Comparison of ENCODE assay signal across 18 mouse cellular contexts in genomic region chr16:72772348-72772747, GRCm38 (mm10).
DNase-seq lines count a peak whose midpoint lies in the region; ATAC-seq and TF ChIP-seq lines count a peak whose summit lies in the region.
"Had no signal": no experiment of that assay in that cellular context is flagged by ENCODE, and none has a peak within 500 bp of the region (broad histone marks: within the 10 kb centered on the region; RNA-seq: fewer than 3 reads in every experiment).

No protein-coding gene starts in this region.

- no peak overlapping the region for H3K4me2 ChIP-seq in hindbrain, postnatal 0 days (ENCODE audit: low read depth, low read length)
- H3K4me2 ChIP-seq in forebrain, embryonic 15.5 days (replicated peaks) = no peak overlapping the region
- H3K4me2 ChIP-seq in midbrain, embryonic 13.5 days (replicated peaks) = no peak overlapping the region
- no peak overlapping the region for H3K4me2 ChIP-seq in heart, embryonic 11.5 days
- H3K4me2 ChIP-seq: liver, embryonic 12.5 days; lung, embryonic 14.5 days had no signal

- no peaks in the 10 kb centered on the region for H3K36me3 ChIP-seq in hindbrain, embryonic 10.5 days
- no peaks in the 10 kb centered on the region for H3K36me3 ChIP-seq in hindbrain, postnatal 0 days (ENCODE audit: insufficient read depth, low read length)
- H3K36me3 ChIP-seq in forebrain, embryonic 15.5 days = no peaks in the 10 kb centered on the region
- H3K36me3 ChIP-seq in midbrain, embryonic 13.5 days = no peaks in the 10 kb centered on the region
- no peaks in the 10 kb centered on the region for H3K36me3 ChIP-seq in heart, embryonic 11.5 days (ENCODE audit: control insufficient read depth, insufficient read depth, low read length)
- H3K36me3 ChIP-seq: G1E; liver, embryonic 12.5 days had no signal

- H3K27me3 ChIP-seq in hindbrain, embryonic 10.5 days (ENCODE audit: insufficient read depth, poor library complexity, severe bottlenecking) = no peaks in the 10 kb centered on the region
- no peaks in the 10 kb centered on the region for H3K27me3 ChIP-seq in hindbrain, postnatal 0 days (ENCODE audit: insufficient read depth, low read length)
- no peaks in the 10 kb centered on the region for H3K27me3 ChIP-seq in forebrain, embryonic 15.5 days
- H3K27me3 ChIP-seq in midbrain, embryonic 13.5 days = no peaks in the 10 kb centered on the region
- H3K27me3 ChIP-seq in heart, embryonic 11.5 days (ENCODE audit: control insufficient read depth, insufficient read depth, low read length) = no peaks in the 10 kb centered on the region
- H3K27me3 ChIP-seq: liver, embryonic 12.5 days had no signal

- ATAC-seq in hindbrain, postnatal 0 days = no peak
- ATAC-seq in forebrain, embryonic 15.5 days (replicated peaks) = peak; percentile 81
- peak; percentile 51; the same call in 1 of the 2 replicates for ATAC-seq in midbrain, embryonic 13.5 days
- ATAC-seq in heart, embryonic 11.5 days (replicated peaks; ENCODE audit: insufficient number of reproducible peaks, low FRiP score, low TSS enrichment) = no peak
- ATAC-seq: intestine, embryonic 16.5 days; liver, embryonic 12.5 days had no signal

- no peak overlapping the region for H3K4me3 ChIP-seq in hindbrain, embryonic 10.5 days
- H3K4me3 ChIP-seq in hindbrain, postnatal 0 days (ENCODE audit: low read length) = no peak overlapping the region
- no peak overlapping the region for H3K4me3 ChIP-seq in forebrain, embryonic 15.5 days
- no peak overlapping the region for H3K4me3 ChIP-seq in midbrain, embryonic 13.5 days (replicated peaks)
- no peak overlapping the region for H3K4me3 ChIP-seq in heart, embryonic 11.5 days (ENCODE audit: low read depth, low read length)
- H3K4me3 ChIP-seq: liver, embryonic 12.5 days had no signal

- H3K9ac ChIP-seq in hindbrain, postnatal 0 days (replicated peaks; ENCODE audit: low read length) = no peak overlapping the region
- H3K9ac ChIP-seq in forebrain, embryonic 15.5 days (replicated peaks) = no peak overlapping the region
- H3K9ac ChIP-seq in midbrain, embryonic 13.5 days (replicated peaks) = no peak overlapping the region
- no peak overlapping the region for H3K9ac ChIP-seq in heart, embryonic 11.5 days (ENCODE audit: low read depth, low read length)
- H3K9ac ChIP-seq: liver, embryonic 12.5 days; lung, embryonic 14.5 days had no signal

- H3K27ac ChIP-seq in hindbrain, embryonic 10.5 days = peak overlapping the region; percentile 77
- no peak overlapping the region for H3K27ac ChIP-seq in hindbrain, postnatal 0 days
- no peak overlapping the region for H3K27ac ChIP-seq in forebrain, embryonic 15.5 days (replicated peaks)
- peak overlapping the region; percentile 41 for H3K27ac ChIP-seq in midbrain, embryonic 13.5 days
- H3K27ac ChIP-seq in heart, embryonic 11.5 days (ENCODE audit: low read depth, low read length) = no peak overlapping the region
- H3K27ac ChIP-seq: liver, embryonic 12.5 days had no signal

- H3K4me1 ChIP-seq in hindbrain, embryonic 10.5 days (replicated peaks) = peaks cover 59% of the 10 kb centered on the region
- no peaks in the 10 kb centered on the region for H3K4me1 ChIP-seq in hindbrain, postnatal 0 days (ENCODE audit: insufficient read depth, low read length)
- H3K4me1 ChIP-seq in forebrain, embryonic 15.5 days = peaks cover 14% of the 10 kb centered on the region
- peaks cover 49% of the 10 kb centered on the region for H3K4me1 ChIP-seq in midbrain, embryonic 13.5 days (replicated peaks)
- H3K4me1 ChIP-seq in heart, embryonic 11.5 days (ENCODE audit: control insufficient read depth, insufficient read depth, low read length) = no peaks in the 10 kb centered on the region
- H3K4me1 ChIP-seq: liver, embryonic 12.5 days had no signal

- no peak for TF ChIP-seq POLR2A in brain, embryonic 14.5 days (IDR thresholded peaks at IDR 0.05; ENCODE audit: borderline replicate concordance, extremely low read depth, insufficient read depth, insufficient read length, poor library complexity, severe bottlenecking)

- DNase-seq in hindbrain, embryonic 10.5 days (ENCODE audit: low spot score) = no peak
- no peak for DNase-seq in hindbrain, postnatal 0 days (ENCODE audit: low spot score)
- DNase-seq in brain, embryonic 14.5 days (ENCODE audit: low read depth) = peak; percentile 86
- no peak for DNase-seq in urinary bladder, postnatal 14 days (ENCODE audit: low spot score)
- DNase-seq in layer of hippocampus, postnatal 14 days (ENCODE audit: low spot score in 2 of 2) = no peak
- DNase-seq: adrenal gland, postnatal 14 days; cerebellum, adult 2 months; gastrocnemius, postnatal 36 days; lung, embryonic 14.5 days; lung, postnatal 4 days; spleen, adult 18-20 months; thymus, postnatal 4 days had no signal

- no peak for TF ChIP-seq CTCF in hindbrain, postnatal 0 days (IDR thresholded peaks at IDR 0.05; ENCODE audit: low read depth)
- no peak for TF ChIP-seq CTCF in brain, embryonic 14.5 days (IDR thresholded peaks at IDR 0.05; ENCODE audit: borderline replicate concordance, extremely low read depth, insufficient read depth, insufficient read length)

- WGBS in hindbrain, embryonic 10.5 days = 31% methylated on average over 5 of the region's 5 CpGs
- 34% methylated on average over 5 of the region's 5 CpGs for WGBS in hindbrain, postnatal 0 days
- WGBS in forebrain, embryonic 15.5 days = 20% methylated on average over 5 of the region's 5 CpGs
- WGBS in midbrain, embryonic 13.5 days = 18% methylated on average over 5 of the region's 5 CpGs
- WGBS in heart, embryonic 11.5 days (ENCODE audit: insufficient replicate concordance) = 44% methylated on average over 5 of the region's 5 CpGs

- H3K9me3 ChIP-seq in hindbrain, embryonic 10.5 days = no peaks in the 10 kb centered on the region
- no peaks in the 10 kb centered on the region for H3K9me3 ChIP-seq in hindbrain, postnatal 0 days (ENCODE audit: low read length)
- H3K9me3 ChIP-seq in forebrain, embryonic 15.5 days = no peaks in the 10 kb centered on the region
- H3K9me3 ChIP-seq in midbrain, embryonic 13.5 days = no peaks in the 10 kb centered on the region
- H3K9me3 ChIP-seq in heart, embryonic 11.5 days (replicated peaks; ENCODE audit: control insufficient read depth, low read length) = no peaks in the 10 kb centered on the region
- H3K9me3 ChIP-seq: liver, embryonic 12.5 days had no signal

Comparison
In these comparisons a context has a peak if more than half of its experiments do, and no peak if none do; other contexts are left out.
1. H3K27ac ChIP-seq: peak in hindbrain, embryonic 10.5 days (single experiment) and midbrain, embryonic 13.5 days (single experiment); none in hindbrain, postnatal 0 days (single experiment), forebrain, embryonic 15.5 days (single experiment) and heart, embryonic 11.5 days (single experiment).
2. ATAC-seq: peak in forebrain, embryonic 15.5 days (single experiment) and midbrain, embryonic 13.5 days (single experiment); none in hindbrain, postnatal 0 days (single experiment) and heart, embryonic 11.5 days (single experiment).